Mouse (Mus musculus) ovary, adult 18-20 months (tissue): ENCODE results near the gene Abcb11.
"Not testable (repeated sequence)": the region's sequence is repeated elsewhere in the genome, so short reads cannot be mapped to it uniquely, and the experiment has no call there.

ENCODE experiments used
- DNase-seq: peaks from one replicate; pipeline ENCODE4 v3.0.0; 2022; ENCODE audit warnings: low spot score, mixed read lengths

Abcb11 gene

GRCm38 (mm10) chr2:69342496-69343221 lies at the start of gene Abcb11:
Abcb11 (minus strand) TSS chr2:69342616.
- DNase-seq = no peak

DNA sequence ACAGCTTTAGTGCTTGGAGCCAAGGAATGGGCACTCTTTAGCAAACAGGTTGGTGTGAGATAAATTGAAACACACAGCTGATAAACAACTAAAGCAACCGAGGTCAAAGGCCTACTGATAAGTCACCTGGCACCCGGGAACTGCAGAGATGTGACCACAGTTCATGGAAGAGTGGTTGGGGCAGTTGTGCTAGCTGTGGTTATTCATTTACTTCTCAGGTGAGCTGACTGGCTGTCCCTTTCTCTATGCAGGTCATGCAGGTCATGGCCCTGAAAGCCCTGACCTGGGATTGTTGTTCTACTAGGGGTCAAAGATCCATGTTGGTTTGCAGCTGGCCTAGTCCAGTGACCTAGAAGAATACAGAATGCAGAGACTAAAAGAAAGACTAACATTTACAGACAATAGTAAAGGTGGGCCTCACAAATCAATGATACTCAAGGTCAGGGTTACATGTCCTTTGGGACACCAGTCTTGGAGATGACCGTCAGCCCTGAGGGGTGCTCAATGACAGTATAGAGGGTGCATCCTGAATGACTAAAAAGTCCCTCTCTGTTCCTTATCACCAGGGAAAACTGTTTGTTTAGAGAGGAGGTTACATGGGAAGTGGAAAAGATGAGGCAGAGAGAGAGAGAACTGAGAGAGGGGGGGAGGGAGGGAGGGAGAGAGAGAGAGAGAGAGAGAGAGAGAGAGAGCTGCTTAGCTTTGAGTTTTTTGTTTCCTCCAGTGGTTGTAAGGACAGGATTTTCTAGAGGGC lies 43.9 kb upstream of the Abcb11 start:
- DNase-seq = no peak

GRCm38 (mm10) chr2:69382838-69383237 lies 40.4 kb upstream of the Abcb11 start:
- DNase-seq = no peak

- no peak for DNase-seq
These were observed 39.3 kb upstream of the Abcb11 start for GRCm38 (mm10) chr2:69381740-69382139.

- peak; percentile 15 for DNase-seq
These were observed 37.9 kb upstream of the Abcb11 start, which contains the start of gene Dhrs9 for GRCm38 (mm10) chr2:69380281-69380680. Dhrs9 (plus strand) TSS chr2:69380445.

GRCm38 (mm10) chr2:69379801-69380200 lies 37.4 kb upstream of the Abcb11 start:
- DNase-seq = no peak

GRCm38 (mm10) chr2:69376780-69377179 lies 34.4 kb upstream of the Abcb11 start:
- no peak for DNase-seq

GRCm38 (mm10) chr2:69365275-69365674 lies 22.9 kb upstream of the Abcb11 start:
- no peak for DNase-seq

DNA sequence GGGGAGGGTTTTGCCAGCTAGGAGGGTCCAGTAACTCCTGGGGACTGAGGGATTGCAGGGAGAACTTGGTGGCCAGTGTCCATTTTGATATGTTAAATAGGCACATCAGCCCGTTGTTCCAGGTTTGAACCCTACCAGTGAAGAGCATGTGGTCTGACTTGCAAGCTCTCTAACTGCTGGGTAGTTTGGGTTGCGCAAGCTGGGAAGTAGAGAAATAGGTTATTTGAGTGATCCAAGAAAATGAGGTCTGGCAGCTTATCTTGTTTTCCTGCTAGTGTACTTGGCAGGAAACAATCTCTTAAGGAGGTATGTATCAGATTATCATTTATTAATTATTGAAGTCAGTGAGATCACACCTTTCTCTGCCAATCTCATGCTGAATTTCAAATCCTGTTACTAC lies 22.4 kb upstream of the Abcb11 start:
- no peak for DNase-seq

DNA sequence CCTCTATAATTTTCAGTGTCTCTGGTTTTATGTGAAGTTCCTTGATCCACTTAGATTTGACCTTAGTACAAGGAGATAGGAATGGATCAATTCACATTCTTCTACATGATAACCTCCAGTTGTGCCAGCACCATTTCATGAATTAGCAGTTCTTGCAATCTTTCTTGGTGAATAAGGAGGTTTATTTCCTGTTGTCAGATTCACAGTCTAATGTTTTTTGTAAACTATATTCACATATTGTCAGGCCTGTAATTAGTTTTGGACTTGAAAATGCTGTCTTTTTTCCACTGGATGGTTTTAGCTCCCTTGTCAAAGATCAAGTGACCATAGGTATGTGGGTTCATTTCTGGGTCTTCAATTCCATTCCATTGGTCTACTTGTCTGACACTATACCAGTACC lies 13.0 kb upstream of the Abcb11 start:
- DNase-seq = not testable (repeated sequence)

DNA sequence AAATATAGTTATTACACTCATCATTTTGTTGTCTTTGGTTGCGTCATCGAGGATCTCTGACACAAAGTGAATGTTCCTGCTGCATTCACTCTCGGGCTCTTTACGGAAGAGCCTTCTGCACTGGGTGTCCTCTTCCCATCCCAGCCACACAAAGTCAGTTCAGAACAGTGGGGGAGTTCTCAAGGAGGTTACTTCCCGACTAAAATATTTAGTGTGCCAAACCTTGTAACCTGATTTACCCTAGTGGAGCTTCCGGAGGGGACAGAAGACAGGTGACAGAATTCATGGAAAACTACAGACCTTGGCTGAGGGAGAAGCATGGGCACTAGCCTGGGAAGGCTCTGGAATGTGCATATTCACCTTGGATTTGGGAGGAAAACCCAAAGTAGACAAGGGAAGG lies 910 bp downstream of the Abcb11 start:
- DNase-seq = no peak

DNA sequence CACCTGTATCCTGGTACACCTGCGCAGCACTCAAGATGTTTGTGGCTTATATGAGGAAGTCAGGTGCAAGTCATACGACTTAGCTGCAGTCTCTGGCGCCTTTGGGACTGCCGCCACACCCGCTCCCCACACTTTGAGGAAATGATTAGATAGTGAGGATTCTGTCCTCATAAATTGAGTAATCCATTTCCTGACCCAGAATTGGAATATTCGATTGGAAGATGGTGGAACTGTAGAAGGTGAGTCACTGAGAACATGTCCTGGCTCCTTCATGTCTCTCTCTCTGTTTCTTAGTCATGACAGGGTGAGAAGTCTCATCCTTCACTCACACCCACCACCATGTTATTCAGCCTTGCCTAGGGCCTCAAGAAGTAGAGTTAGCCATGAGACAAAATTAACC lies 10.9 kb downstream of the Abcb11 start:
- not testable (repeated sequence) for DNase-seq

GRCm38 (mm10) chr2:69328509-69329163 lies 13.8 kb downstream of the Abcb11 start:
- no peak for DNase-seq

- no peak for DNase-seq
These were observed 17.3 kb downstream of the Abcb11 start for GRCm38 (mm10) chr2:69324881-69325660.

- no peak for DNase-seq
These were observed 19.4 kb downstream of the Abcb11 start for GRCm38 (mm10) chr2:69323018-69323417.

- no peak for DNase-seq
These were observed 21.0 kb downstream of the Abcb11 start for GRCm38 (mm10) chr2:69321457-69321856.

GRCm38 (mm10) chr2:69311337-69311736 lies 31.1 kb downstream of the Abcb11 start:
- DNase-seq = no peak

DNA sequence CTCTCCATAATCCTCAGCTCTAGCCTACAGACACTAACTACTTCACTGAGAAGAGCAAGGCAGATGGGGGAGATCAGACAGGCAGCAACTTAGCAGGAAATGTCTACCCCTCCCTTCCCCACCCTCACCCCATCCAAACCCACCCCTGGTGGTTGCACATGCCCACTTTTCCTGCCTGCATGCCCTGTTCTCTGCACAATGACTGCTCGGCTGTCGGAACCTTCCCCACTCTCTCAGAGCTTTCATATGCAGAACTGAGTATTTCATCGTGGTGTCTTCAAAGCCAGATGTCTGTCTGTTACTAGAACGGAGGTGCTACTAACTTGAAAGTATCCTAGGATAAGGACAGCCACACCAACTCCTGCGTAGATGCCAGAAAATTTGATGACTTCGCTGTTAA lies 34.3 kb downstream of the Abcb11 start:
- no peak for DNase-seq

- DNase-seq = not testable (repeated sequence)
These were observed 41.8 kb downstream of the Abcb11 start for GRCm38 (mm10) chr2:69300568-69300967.

DNA sequence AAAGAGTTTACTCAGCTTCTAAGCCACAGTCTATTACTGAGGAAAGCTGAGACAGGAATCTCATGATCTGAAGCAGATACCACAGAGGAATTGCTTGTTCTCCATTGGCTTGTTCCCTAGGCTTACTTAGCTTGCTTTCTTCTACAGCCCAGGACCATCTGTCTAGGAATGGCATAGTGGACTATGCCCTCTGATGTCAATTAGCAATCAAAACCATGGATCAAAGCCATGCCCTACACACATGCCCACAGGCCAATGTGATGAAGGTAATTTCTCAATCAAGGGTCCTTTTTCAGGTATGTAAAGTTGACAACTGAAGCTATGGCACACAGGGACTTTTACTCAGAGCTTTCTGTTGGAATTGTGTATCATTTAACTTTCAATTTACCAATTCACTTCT lies 47.9 kb downstream of the Abcb11 start:
- no peak for DNase-seq

DNA sequence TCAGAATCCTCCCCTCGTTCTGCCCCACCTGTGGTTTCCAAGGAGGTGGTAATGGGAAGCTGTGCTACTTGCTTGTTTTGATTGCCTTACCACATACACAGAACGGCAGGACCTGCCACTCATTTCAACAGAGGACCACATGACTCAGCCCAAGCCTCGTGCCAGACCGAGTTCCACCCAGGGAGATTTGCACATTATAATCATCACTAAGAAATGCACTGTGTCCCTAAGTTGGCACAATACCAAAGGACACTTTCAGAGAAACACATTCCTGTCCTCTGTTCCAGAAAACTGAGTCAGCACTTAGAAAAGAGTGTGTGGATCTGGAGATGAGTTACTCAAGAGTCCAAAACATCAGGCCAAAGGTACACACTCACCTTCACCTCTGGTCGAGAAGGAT lies 53.4 kb downstream of the Abcb11 start:
- DNase-seq = no peak

- DNase-seq = no peak
These were observed 66.5 kb downstream of the Abcb11 start for GRCm38 (mm10) chr2:69275875-69276274.
